Mouse (Mus musculus) hindbrain, embryonic 11.5 days (tissue): Measurements from ENCODE around the gene Mylk. TPM values are rescaled to one million over a fixed set of nuclear protein-coding genes. Genes with fewer than 3 reads are reported as not detected.

Experiments
- ATAC-seq: fragments of 200-750 bp; cut with Nextera tagmentation; 2 replicates; pipeline ENCODE4 v1.8.0; 2017; ENCODE audit warnings: mild to moderate bottlenecking, moderate TSS enrichment, moderate library complexity; ENCODE audit not compliant: low FRiP score
- DNase-seq: peaks from one replicate; pipeline ENCODE4 v3.0.0-alpha.2; 2015; ENCODE audit warnings: low spot score
- H3K27ac ChIP-seq: fragments of 300-500 bp; sonication (generic); 2 replicates; pipeline ENCODE4 v1.5.1; 2014; ENCODE audit warnings: mild to moderate bottlenecking, low read depth, low read length
- H3K27me3 ChIP-seq: fragments of 300-500 bp; sonication (generic); 2 replicates; pipeline ENCODE4 v1.6.1; 2014; ENCODE audit warnings: mild to moderate bottlenecking, low read length, moderate library complexity, mixed read lengths; ENCODE audit not compliant: control insufficient read depth, insufficient read depth
- H3K36me3 ChIP-seq: fragments of 300-500 bp; sonication (generic); 2 replicates; pipeline ENCODE4 v1.6.1; 2014; ENCODE audit warnings: mild to moderate bottlenecking, low read length, moderate library complexity, mixed read lengths; ENCODE audit not compliant: control insufficient read depth, insufficient read depth
- H3K4me1 ChIP-seq: fragments of 300-500 bp; sonication (generic); replicated peaks from 2 replicates; pipeline ENCODE4 v1.6.1; 2014; ENCODE audit warnings: low read length, mixed read lengths; ENCODE audit not compliant: control insufficient read depth, insufficient read depth
- H3K4me2 ChIP-seq: fragments of 300-500 bp; sonication (generic); replicated peaks from 2 replicates; pipeline ENCODE4 v1.6.1; 2014; ENCODE audit warnings: mild to moderate bottlenecking, low read depth, low read length
- H3K4me3 ChIP-seq: fragments of 300-500 bp; sonication (generic); 2 replicates; pipeline ENCODE4 v1.5.1; 2014; ENCODE audit warnings: low read depth, low read length
- H3K9ac ChIP-seq: fragments of 300-500 bp; sonication (generic); 2 replicates; pipeline ENCODE4 v1.6.1; 2014; ENCODE audit warnings: low read depth, low read length
- H3K9me3 ChIP-seq: fragments of 300-500 bp; sonication (generic); 2 replicates; pipeline ENCODE4 v1.6.1; 2016; ENCODE audit warnings: low read length; ENCODE audit not compliant: control insufficient read depth
- WGBS: fragments of 180-500 bp; shearing (Covaris S2); extraction: QIAGEN DNeasy Blood & Tissue Kit; methylation state at CpG from one replicate; pipeline ENCODE4 v1.1.7; 2014; 5-methylcytosine and 5-hydroxymethylcytosine counted together
- polyA plus RNA-seq: library from polyadenylated mRNA; unstranded; fragments of >200 nt; fragmentation: Nextera tagmentation; extraction: Ambion mirVana; gene quantifications from 2 replicates; pipeline ENCODE4 v1.2.1, GENCODE M21; 2014

The Mylk gene
- polyA plus RNA-seq, 1 experiment from 2014 or later = 4.5 TPM

DNA sequence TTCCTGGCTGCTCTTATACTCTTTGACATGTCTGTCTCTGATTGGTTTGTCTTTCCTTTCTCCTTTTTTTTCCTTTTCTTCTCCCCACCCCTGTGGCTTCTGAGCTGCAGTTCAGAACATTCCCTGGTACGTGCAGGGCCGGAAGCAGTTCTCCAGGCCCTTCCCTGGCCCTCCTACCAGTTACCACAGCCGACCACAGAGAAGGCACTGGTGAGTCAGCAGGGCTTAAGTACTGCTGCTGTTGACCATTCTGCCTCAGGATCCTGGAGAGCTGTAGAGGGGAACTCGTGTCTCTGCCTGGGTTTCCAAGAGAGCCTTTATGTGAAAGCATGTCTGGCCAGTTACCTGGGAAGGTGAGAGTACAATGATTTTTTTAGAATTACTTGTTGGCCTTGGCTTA, 39.7 kb downstream of the Mylk start:
- Histone ChIP-seq H3K27me3 (no peaks in the 10 kb centered on the region), H3K4me3 (no peak overlapping the region), H3K9me3 (no peaks in the 10 kb centered on the region), H3K36me3 (no peaks in the 10 kb centered on the region), H3K4me2 (no peak overlapping the region), H3K9ac (no peak overlapping the region), H3K27ac (no peak overlapping the region), H3K4me1 (no peaks in the 10 kb centered on the region)
- WGBS = 65% methylated on average over 4 of the region's 4 CpGs
- DNase-seq (no peak), ATAC-seq (no peak)

GRCm38 (mm10) chr16:34792555-34792954, 47.5 kb downstream of the Mylk start:
- H3K4me1 ChIP-seq = no peaks in the 10 kb centered on the region
- H3K9ac ChIP-seq = no peak overlapping the region
- DNase-seq (no peak), ATAC-seq (no peak)
- H3K36me3 ChIP-seq = no peaks in the 10 kb centered on the region
- no peak overlapping the region for H3K4me3 ChIP-seq
- no peak overlapping the region for H3K4me2 ChIP-seq
- no peaks in the 10 kb centered on the region for H3K27me3 ChIP-seq
- no peak overlapping the region for H3K27ac ChIP-seq
- 44% methylated on average over 1 of the region's 1 CpGs for WGBS
- no peaks in the 10 kb centered on the region for H3K9me3 ChIP-seq

GRCm38 (mm10) chr16:34793000-34793399, 48.0 kb downstream of the Mylk start:
- Histone ChIP-seq H3K9me3 (no peaks in the 10 kb centered on the region), H3K4me2 (no peak overlapping the region), H3K4me3 (no peak overlapping the region), H3K9ac (no peak overlapping the region), H3K4me1 (no peaks in the 10 kb centered on the region), H3K27ac (no peak overlapping the region), H3K27me3 (no peaks in the 10 kb centered on the region), H3K36me3 (no peaks in the 10 kb centered on the region)
- DNase-seq (no peak), ATAC-seq (no peak)
- WGBS = 75% methylated on average over 5 of the region's 5 CpGs

- H3K9ac ChIP-seq = no peak overlapping the region
- H3K27me3 ChIP-seq = no peaks in the 10 kb centered on the region
- no peaks in the 10 kb centered on the region; the same call in 1 of the 2 replicates for H3K4me1 ChIP-seq
- no peak overlapping the region for H3K27ac ChIP-seq
- no peak overlapping the region for H3K4me2 ChIP-seq
- 87% methylated on average over 5 of the region's 5 CpGs for WGBS
- no peaks in the 10 kb centered on the region for H3K36me3 ChIP-seq
- no peaks in the 10 kb centered on the region for H3K9me3 ChIP-seq
- DNase-seq (no peak), ATAC-seq (no peak)
- no peak overlapping the region for H3K4me3 ChIP-seq
Observed at GRCm38 (mm10) chr16:34801222-34801621, 56.2 kb downstream of the Mylk start.

DNA sequence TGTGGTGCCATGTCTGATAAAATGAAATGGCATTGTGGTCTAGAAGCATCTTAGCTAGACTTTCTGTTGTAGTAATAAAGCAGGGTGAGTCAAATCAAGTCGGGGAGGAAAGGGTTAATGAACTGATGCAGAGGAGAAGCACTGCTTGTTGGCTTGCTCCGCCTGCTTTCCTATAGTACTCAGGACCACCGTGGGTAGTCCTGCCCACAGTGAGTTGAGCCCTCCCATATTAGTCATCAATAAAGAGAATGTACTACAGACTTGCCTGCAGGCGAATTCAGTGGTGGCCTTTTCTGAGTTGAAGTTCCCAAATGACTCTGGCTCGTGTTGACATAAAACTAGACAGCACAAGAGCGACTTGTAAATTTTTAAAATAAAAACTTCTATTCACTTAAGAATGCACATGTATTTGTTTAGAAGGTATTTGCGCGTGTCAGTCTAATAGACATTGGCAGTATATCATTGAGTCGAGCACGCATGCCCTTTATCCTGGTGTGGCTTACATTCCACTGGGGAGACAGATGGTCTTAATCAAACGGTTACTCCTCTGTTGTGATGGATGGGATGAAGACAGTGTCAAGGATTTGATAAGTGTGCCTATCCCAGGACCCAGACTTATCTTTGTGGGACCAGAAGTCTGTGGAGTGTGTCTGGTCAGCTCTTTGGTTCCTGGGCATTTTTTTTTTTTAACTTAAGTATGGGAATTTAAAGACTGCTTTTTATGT, 59.4 kb downstream of the Mylk start:
- H3K36me3 ChIP-seq = no peaks in the 10 kb centered on the region
- H3K4me1 ChIP-seq = peaks cover 7% of the 10 kb centered on the region
- H3K9me3 ChIP-seq = no peaks in the 10 kb centered on the region
- 50% methylated on average over 11 of the region's 11 CpGs for WGBS
- no peak overlapping the region for H3K27ac ChIP-seq
- H3K4me2 ChIP-seq = no peak overlapping the region
- no peak for ATAC-seq
- DNase-seq = peak; percentile 24
- H3K9ac ChIP-seq = no peak overlapping the region
- H3K27me3 ChIP-seq = no peaks in the 10 kb centered on the region
- H3K4me3 ChIP-seq = no peak overlapping the region

GRCm38 (mm10) chr16:34806883-34807767, 62.1 kb downstream of the Mylk start:
- Histone ChIP-seq H3K27ac (no peak overlapping the region), H3K27me3 (no peaks in the 10 kb centered on the region), H3K36me3 (no peaks in the 10 kb centered on the region), H3K9me3 (no peaks in the 10 kb centered on the region), H3K4me1 (peaks cover 7% of the 10 kb centered on the region), H3K4me2 (0 out of 2 replicates have a peak overlapping the region, but pooled peaks have one; percentile 2), H3K9ac (no peak overlapping the region), H3K4me3 (no peak overlapping the region)
- ATAC-seq (no peak), DNase-seq (peak; percentile 29)
- WGBS = 13% methylated on average over 16 of the region's 16 CpGs

GRCm38 (mm10) chr16:34807768-34808275, 62.8 kb downstream of the Mylk start:
- Histone ChIP-seq H3K4me1 (peaks cover 7% of the 10 kb centered on the region), H3K4me3 (no peak overlapping the region), H3K27ac (no peak overlapping the region), H3K9me3 (no peaks in the 10 kb centered on the region), H3K4me2 (no peak overlapping the region), H3K27me3 (no peaks in the 10 kb centered on the region), H3K36me3 (no peaks in the 10 kb centered on the region), H3K9ac (no peak overlapping the region)
- WGBS = 18% methylated on average over 11 of the region's 11 CpGs
- DNase-seq (peak; percentile 25), ATAC-seq (no peak)

GRCm38 (mm10) chr16:34812165-34812564, 67.2 kb downstream of the Mylk start:
- DNase-seq = no peak
- no peaks in the 10 kb centered on the region for H3K9me3 ChIP-seq
- H3K4me2 ChIP-seq = no peak overlapping the region
- no peak overlapping the region for H3K27ac ChIP-seq
- H3K4me1 ChIP-seq = peaks cover 4% of the 10 kb centered on the region
- no peak for ATAC-seq
- WGBS = 80% methylated on average over 2 of the region's 2 CpGs
- H3K9ac ChIP-seq = no peak overlapping the region
- H3K36me3 ChIP-seq = no peaks in the 10 kb centered on the region
- no peaks in the 10 kb centered on the region for H3K27me3 ChIP-seq
- H3K4me3 ChIP-seq = no peak overlapping the region
